Comparison of ENCODE assay signal across 8 mouse cellular contexts in genomic region chr3:95159987-95160963, GRCm38 (mm10). TPM values are rescaled to one million over a fixed set of nuclear protein-coding genes. Genes with fewer than 3 reads are reported as not detected.
DNase-seq lines count a peak whose midpoint lies in the region; ATAC-seq and TF ChIP-seq lines count a peak whose summit lies in the region.

Sema6c (plus strand) TSS chr3:95160457.

- peak; percentile 37; the same call in 1 of the 2 replicates for TF ChIP-seq EP300 in CH12.LX (IDR thresholded peaks at IDR 0.05; ENCODE audit: low read length)
- no peak for TF ChIP-seq EP300 in liver, postnatal 0 days (IDR thresholded peaks at IDR 0.05; ENCODE audit: low read depth)

- H3K79me2 ChIP-seq in CH12.LX (replicated peaks; ENCODE audit: control insufficient read depth, extremely low read depth, insufficient read depth, poor library complexity, severe bottlenecking), result no peaks in the 10 kb centered on the region

- H3K4me3 ChIP-seq in CH12.LX (replicated peaks in 1 of 3; ENCODE audit: low read depth in 2 of 3, low read length in 2 of 3, poor library complexity in 1 of 3), result peak within 1 kb of the TSS; percentile 60 to 66 (median 61)
- H3K4me3 ChIP-seq in forebrain, embryonic 12.5 days (replicated peaks), result peak within 1 kb of the TSS; percentile 78
- peak within 1 kb of the TSS; percentile 63 for H3K4me3 ChIP-seq in liver, postnatal 0 days (ENCODE audit: low read depth, low read length)
- H3K4me3 ChIP-seq in neural tube, embryonic 14.5 days (ENCODE audit: low read depth, low read length), result peak within 1 kb of the TSS; percentile 60

- peaks cover 6 to 21% of the 10 kb centered on the region in 2 experiments; a peak in 3 of 4 replicates for H3K4me1 ChIP-seq in CH12.LX (ENCODE audit: control insufficient read depth in 1 of 2, insufficient read depth in 2 of 2)
- peaks cover 43% of the 10 kb centered on the region for H3K4me1 ChIP-seq in forebrain, embryonic 12.5 days
- H3K4me1 ChIP-seq in liver, postnatal 0 days (ENCODE audit: insufficient read depth), result peaks cover 8% of the 10 kb centered on the region; the same call in 1 of the 2 replicates
- peaks cover 24% of the 10 kb centered on the region for H3K4me1 ChIP-seq in neural tube, embryonic 14.5 days (ENCODE audit: control insufficient read depth, insufficient read depth, low read length)

- in situ Hi-C loops in CH12.LX (cut with MboI; ENCODE audit: low pct_ligation_motif_present, low pct_unique_long_range_greater_than_20kb, low sequenced_read_pairs), result no loop called here

- no peak within 1 kb of the TSS for H3K27ac ChIP-seq in CH12.LX (ENCODE audit: insufficient read depth, low read depth)
- peak within 1 kb of the TSS; percentile 80 for H3K27ac ChIP-seq in forebrain, embryonic 12.5 days
- H3K27ac ChIP-seq in liver, postnatal 0 days (ENCODE audit: low read depth), result no peak within 1 kb of the TSS
- peak within 1 kb of the TSS; percentile 65 for H3K27ac ChIP-seq in neural tube, embryonic 14.5 days (ENCODE audit: low read depth, low read length)

- dilution Hi-C loops in CH12.LX (cut with MboI; ENCODE audit: extremely low pct_ligation_motif_present, extremely low pct_unique_long_range_greater_than_20kb, low sequenced_read_pairs), result no loop called here

- peak; percentile 97 for ATAC-seq in forebrain, embryonic 12.5 days (ENCODE audit: low FRiP score)
- ATAC-seq in liver, postnatal 0 days, result peak; percentile 98
- peak; percentile 97 for ATAC-seq in neural tube, embryonic 14.5 days (ENCODE audit: low read depth)

- peaks cover 54% of the 10 kb centered on the region for H3K27me3 ChIP-seq in CH12.LX (replicated peaks)
- peaks cover 16% of the 10 kb centered on the region for H3K27me3 ChIP-seq in forebrain, embryonic 12.5 days
- peaks cover 32% of the 10 kb centered on the region for H3K27me3 ChIP-seq in liver, postnatal 0 days (ENCODE audit: insufficient read depth, low read length)
- H3K27me3 ChIP-seq in neural tube, embryonic 14.5 days (ENCODE audit: control insufficient read depth, insufficient read depth, low read length), result no peaks in the 10 kb centered on the region

- peak within 1 kb of the TSS; percentile 41 for H3K9ac ChIP-seq in CH12.LX (ENCODE audit: insufficient read depth, low read depth)
- peak within 1 kb of the TSS; percentile 86 for H3K9ac ChIP-seq in forebrain, embryonic 12.5 days
- H3K9ac ChIP-seq in liver, postnatal 0 days (replicated peaks), result peak within 1 kb of the TSS; percentile 53
- H3K9ac ChIP-seq in neural tube, embryonic 14.5 days (replicated peaks; ENCODE audit: low read depth, low read length), result peak within 1 kb of the TSS; percentile 64

- no peaks in the 10 kb centered on the region for H3K36me3 ChIP-seq in CH12.LX (replicated peaks in 1 of 2; ENCODE audit: control insufficient read depth in 1 of 2, insufficient read depth in 1 of 2, low read length in 1 of 2)
- peaks cover 8% of the 10 kb centered on the region; the same call in 1 of the 2 replicates for H3K36me3 ChIP-seq in forebrain, embryonic 12.5 days (replicated peaks)
- H3K36me3 ChIP-seq in liver, postnatal 0 days (replicated peaks; ENCODE audit: insufficient read depth, low read length), result no peaks in the 10 kb centered on the region
- H3K36me3 ChIP-seq in neural tube, embryonic 14.5 days (ENCODE audit: control insufficient read depth, insufficient read depth, low read length), result peaks cover 9% of the 10 kb centered on the region; the same call in 1 of the 2 replicates

- TF ChIP-seq POLR2A in CH12.LX (IDR thresholded peaks at IDR 0.05; ENCODE audit: low read depth, low read length), result 0 out of 2 replicates have a peak, but pooled peaks have one; percentile 19

- H3K9me3 ChIP-seq in CH12.LX (replicated peaks; ENCODE audit: low read length), result no peaks in the 10 kb centered on the region
- no peaks in the 10 kb centered on the region for H3K9me3 ChIP-seq in forebrain, embryonic 12.5 days
- H3K9me3 ChIP-seq in liver, postnatal 0 days (ENCODE audit: low read length), result no peaks in the 10 kb centered on the region
- no peaks in the 10 kb centered on the region for H3K9me3 ChIP-seq in neural tube, embryonic 14.5 days (ENCODE audit: control insufficient read depth, low read length)

- peak; percentile 81 for DNase-seq in CH12.LX (ENCODE audit: extremely low read depth)
- peak; percentile 80 for DNase-seq in c-Kit-positive CD71-positive TER-119-negative erythroid progenitor cells, embryonic 14.5 days (ENCODE audit: low read depth)
- DNase-seq in heart, postnatal 10 days, result peak; percentile 93
- peak; percentile 64 for DNase-seq in large intestine, adult 2 months (ENCODE audit: low read depth, low spot score)
- DNase-seq in liver, postnatal 0 days, result peak; percentile 89
- DNase-seq in testis, postnatal 10 days (ENCODE audit: low spot score), result peak; percentile 94

- under 1% methylated on average over 66 of the region's 66 CpGs for WGBS in forebrain, embryonic 12.5 days
- WGBS in large intestine, adult 2 months, result under 1% methylated on average over 66 of the region's 66 CpGs
- under 1% methylated on average over 66 of the region's 66 CpGs for WGBS in liver, postnatal 0 days (ENCODE audit: insufficient replicate concordance)
- 0% methylated on average over 66 of the region's 66 CpGs for WGBS in neural tube, embryonic 14.5 days

- TF ChIP-seq CTCF in CH12.LX (conservative IDR thresholded peaks at IDR 0.05 in 1 of 2, IDR thresholded peaks at IDR 0.05 in 1 of 2; ENCODE audit: low read depth in 2 of 2, low read length in 2 of 2), result no peak
- TF ChIP-seq CTCF in liver, postnatal 0 days (IDR thresholded peaks at IDR 0.05; ENCODE audit: low read depth), result peak; percentile 10; the same call in 1 of the 2 replicates

- no peak for TF ChIP-seq RAD21 in CH12.LX (IDR thresholded peaks at IDR 0.05; ENCODE audit: low read depth, low read length)

- intact Hi-C loops in heart, postnatal 10 days (cut with DNase I), result no loop called here

- H3K4me2 ChIP-seq in CH12.LX (ENCODE audit: insufficient read depth, low read depth, poor library complexity, severe bottlenecking), result peak within 1 kb of the TSS; percentile 96
- peak within 1 kb of the TSS; percentile 72 for H3K4me2 ChIP-seq in forebrain, embryonic 12.5 days
- H3K4me2 ChIP-seq in liver, postnatal 0 days (ENCODE audit: low read depth, low read length), result peak within 1 kb of the TSS; percentile 98
- H3K4me2 ChIP-seq in neural tube, embryonic 14.5 days (ENCODE audit: low read depth, low read length), result peak within 1 kb of the TSS; percentile 78

TF ChIP-seq in CH12.LX, 34 proteins besides CTCF, POLR2A, EP300 and RAD21 (continues in another document):
- 0 out of 2 replicates have a peak, but pooled peaks have one; percentile 28 for TF ChIP-seq UBTF (IDR thresholded peaks at IDR 0.05; ENCODE audit: low read depth, low read length)
- TF ChIP-seq CHD1 (IDR thresholded peaks at IDR 0.05; ENCODE audit: low read depth, low read length), result no peak
- no peak for TF ChIP-seq USF1 (IDR thresholded peaks at IDR 0.05; ENCODE audit: low read depth, low read length)
- TF ChIP-seq MXI1 (IDR thresholded peaks at IDR 0.05; ENCODE audit: low read depth, low read length), result peak; percentile 66
- TF ChIP-seq ETS1 (conservative IDR thresholded peaks at IDR 0.05; ENCODE audit: low read depth, low read length), result no peak
- 0 out of 2 replicates have a peak, but pooled peaks have one; percentile 39 for TF ChIP-seq E2F4 (IDR thresholded peaks at IDR 0.05; ENCODE audit: insufficient replicate concordance, low read depth, low read length)
- no peak for TF ChIP-seq IRF4 (IDR thresholded peaks at IDR 0.05; ENCODE audit: low read depth, low read length)
- no peak for TF ChIP-seq SMC3 (IDR thresholded peaks at IDR 0.05; ENCODE audit: low read depth, low read length)
- TF ChIP-seq ZC3H11A (IDR thresholded peaks at IDR 0.05; ENCODE audit: low read depth, low read length), result no peak
- no peak for TF ChIP-seq MAFK (IDR thresholded peaks at IDR 0.05; ENCODE audit: insufficient replicate concordance, low read length)
- no peak for TF ChIP-seq GABPA (IDR thresholded peaks at IDR 0.05; ENCODE audit: insufficient replicate concordance, low read depth, low read length)
- TF ChIP-seq ZNF384 (IDR thresholded peaks at IDR 0.05; ENCODE audit: low read depth, low read length), result no peak
- TF ChIP-seq HCFC1 (IDR thresholded peaks at IDR 0.05; ENCODE audit: low read depth, low read length), result peak; percentile 45
- peak; percentile 25; the same call in 1 of the 2 replicates for TF ChIP-seq ZMIZ1 (IDR thresholded peaks at IDR 0.05; ENCODE audit: low read depth, low read length)
- TF ChIP-seq NRF1 (IDR thresholded peaks at IDR 0.05; ENCODE audit: low read depth, low read length), result peak; percentile 59
- peak; percentile 65 for TF ChIP-seq BHLHE40 (IDR thresholded peaks at IDR 0.05; ENCODE audit: low read depth, low read length)
- TF ChIP-seq ELF1 (IDR thresholded peaks at IDR 0.05; ENCODE audit: low read depth, low read length), result peak; percentile 49
- TF ChIP-seq POLR2AphosphoS2 (IDR thresholded peaks at IDR 0.05; ENCODE audit: low read depth, low read length), result no peak
- no peak for TF ChIP-seq TBP (conservative IDR thresholded peaks at IDR 0.05; ENCODE audit: low read depth, low read length)
- TF ChIP-seq ZKSCAN1 (IDR thresholded peaks at IDR 0.05; ENCODE audit: borderline replicate concordance, low read depth, low read length), result no peak
- TF ChIP-seq MYC (IDR thresholded peaks at IDR 0.05; ENCODE audit: low read depth, low read length), result 0 out of 2 replicates have a peak, but pooled peaks have one; percentile 21
- TF ChIP-seq NELFE (IDR thresholded peaks at IDR 0.05; ENCODE audit: low read depth, low read length), result peak; percentile 48
- TF ChIP-seq JUN (IDR thresholded peaks at IDR 0.05; ENCODE audit: insufficient read depth, low read depth, low read length), result no peak
- TF ChIP-seq JUND (conservative IDR thresholded peaks at IDR 0.05; ENCODE audit: low read depth, low read length), result no peak
- no peak for TF ChIP-seq RCOR1 (conservative IDR thresholded peaks at IDR 0.05; ENCODE audit: low read depth, low read length)
- 0 out of 2 replicates have a peak, but pooled peaks have one; percentile 20 for TF ChIP-seq TCF12 (IDR thresholded peaks at IDR 0.05; ENCODE audit: low read depth, low read length)
- peak; percentile 57 for TF ChIP-seq SIN3A (IDR thresholded peaks at IDR 0.05; ENCODE audit: low read length)
- TF ChIP-seq CHD2 (IDR thresholded peaks at IDR 0.05; ENCODE audit: low read length), result no peak

RNA-seq across cellular contexts. Expression of gene Sema6c, which starts in this region (rescaled TPM):
- 0.30 and 0.42 TPM in 2 replicates for total RNA-seq in CH12.LX (2012; rRNA removed)
- not detected in 2 replicates for total RNA-seq in CH12.LX (2014; rRNA removed)
- polyA plus RNA-seq in CH12.LX (2012; ENCODE audit: insufficient read length, low read depth), result 0.27 and 0.53 TPM in 2 replicates
- 31.2 and 34.5 TPM in 2 replicates for polyA plus RNA-seq in forebrain, embryonic 12.5 days (2016; fragmentation: Nextera tagmentation; extraction: Ambion mirVana)
- 10 to 100 TPM in 1 of 2 experiments, 1 to 10 TPM in 1; 7.9 to 10.2 TPM for total RNA-seq in heart, postnatal 10 days (2021)
- polyA plus RNA-seq in large intestine, adult 2 months (2012; rRNA removed), result 1.4 and 2.6 TPM in 2 replicates
- 0.28 and 0.71 TPM in 2 replicates for polyA plus RNA-seq in liver, postnatal 0 days (2015; fragmentation: Nextera tagmentation; extraction: Ambion mirVana)
- polyA plus RNA-seq in neural tube, embryonic 14.5 days (2014; fragmentation: Nextera tagmentation; extraction: Ambion mirVana), result 26.0 and 26.6 TPM in 2 replicates

Comparison
In these comparisons a context has a peak if more than half of its experiments do, and no peak if none do; other contexts are left out.
1. RNA of gene Sema6c (total RNA-seq): 7.9 to 10.2 TPM in heart, postnatal 10 days; 0.30 to 0.42 TPM in CH12.LX; every median in the first group is over 4 times any median in the second.
2. Peak in DNase-seq, H3K4me3 ChIP-seq, H3K9ac ChIP-seq and H3K4me2 ChIP-seq in CH12.LX; RNA of the gene not detected or under 1 TPM.
3. Peak in DNase-seq, ATAC-seq, H3K4me3 ChIP-seq, H3K9ac ChIP-seq and H3K4me2 ChIP-seq in liver, postnatal 0 days; RNA of the gene not detected or under 1 TPM.
4. H3K27ac ChIP-seq: peak in forebrain, embryonic 12.5 days (single experiment) and neural tube, embryonic 14.5 days (single experiment); none in CH12.LX (single experiment) and liver, postnatal 0 days (single experiment).
5. Peak in every context shown above with its lines, with median percentiles within 50 percentile points of each other: DNase-seq, H3K4me2 ChIP-seq, H3K4me3 ChIP-seq, H3K9ac ChIP-seq and ATAC-seq.